Comparison of ENCODE assay signal across 30 mouse cellular contexts in the genomic region with DNA sequence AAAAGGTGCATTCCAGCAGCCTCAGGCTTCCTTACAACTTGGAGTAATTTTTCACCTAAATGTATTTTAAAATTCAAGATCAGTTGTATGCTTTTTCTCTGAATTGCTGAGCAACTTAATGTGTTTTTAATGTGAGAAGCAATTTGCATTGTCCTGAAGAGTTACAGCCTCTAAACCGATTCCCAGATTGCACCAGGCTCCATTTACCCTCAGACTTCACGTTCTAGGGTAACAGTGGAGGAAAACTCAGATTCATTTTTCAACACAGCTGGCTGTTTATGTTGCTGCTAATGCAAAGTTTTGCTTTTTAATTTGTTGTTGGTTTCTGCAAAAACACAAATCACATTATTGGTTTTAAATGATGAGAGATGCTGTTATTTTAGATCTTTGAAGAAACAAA. TPM values are rescaled to one million over a fixed set of nuclear protein-coding genes. Genes with fewer than 3 reads are reported as not detected.
A peak's percentile ranks its signal among the peaks of the same experiment; 100 is the strongest.
DNase-seq lines count a peak whose midpoint lies in the region; ATAC-seq lines count a peak whose summit lies in the region.
"Had no signal": no experiment of that assay in that cellular context is flagged by ENCODE, and none has a peak within 500 bp of the region (broad histone marks: within the 10 kb centered on the region; RNA-seq: fewer than 3 reads in every experiment).

No protein-coding gene starts in this region.

- 47% methylated on average over 2 of the region's 2 CpGs for WGBS in hindbrain, embryonic 14.5 days
- 67% methylated on average over 2 of the region's 2 CpGs for WGBS in hindbrain, embryonic 11.5 days
- WGBS in midbrain, embryonic 16.5 days: 71% methylated on average over 2 of the region's 2 CpGs
- 58% methylated on average over 2 of the region's 2 CpGs for WGBS in midbrain, embryonic 15.5 days
- WGBS in hindbrain, embryonic 16.5 days: 46% methylated on average over 2 of the region's 2 CpGs
- 23% methylated on average over 2 of the region's 2 CpGs for WGBS in neural tube, embryonic 15.5 days

- no peaks in the 10 kb centered on the region for H3K4me1 ChIP-seq in hindbrain, embryonic 14.5 days (replicated peaks; ENCODE audit: control insufficient read depth, insufficient read depth, low read length)
- H3K4me1 ChIP-seq in hindbrain, embryonic 11.5 days (replicated peaks; ENCODE audit: control insufficient read depth, insufficient read depth, low read length): no peaks in the 10 kb centered on the region
- H3K4me1 ChIP-seq in midbrain, embryonic 16.5 days (ENCODE audit: control insufficient read depth, insufficient read depth, low read length): no peaks in the 10 kb centered on the region
- H3K4me1 ChIP-seq in midbrain, embryonic 15.5 days: no peaks in the 10 kb centered on the region
- no peaks in the 10 kb centered on the region; the same call in 1 of the 2 replicates for H3K4me1 ChIP-seq in hindbrain, embryonic 16.5 days (ENCODE audit: control insufficient read depth, insufficient read depth, low read depth, low read length)
- H3K4me1 ChIP-seq in neural tube, embryonic 15.5 days: peaks cover 10% of the 10 kb centered on the region; the same call in 1 of the 2 replicates
- H3K4me1 ChIP-seq: embryonic facial prominence, embryonic 10.5 days; embryonic facial prominence, embryonic 13.5 days; forebrain, embryonic 12.5 days; forebrain, embryonic 15.5 days; heart, embryonic 12.5 days; intestine, embryonic 15.5 days had no signal

- no peaks in the 10 kb centered on the region for H3K9me3 ChIP-seq in hindbrain, embryonic 14.5 days (ENCODE audit: control insufficient read depth, low read length)
- H3K9me3 ChIP-seq in hindbrain, embryonic 11.5 days (ENCODE audit: control insufficient read depth, low read length): no peaks in the 10 kb centered on the region
- no peaks in the 10 kb centered on the region for H3K9me3 ChIP-seq in midbrain, embryonic 16.5 days (replicated peaks; ENCODE audit: control insufficient read depth, low read length, poor library complexity, severe bottlenecking)
- no peaks in the 10 kb centered on the region for H3K9me3 ChIP-seq in midbrain, embryonic 15.5 days
- H3K9me3 ChIP-seq in hindbrain, embryonic 16.5 days (ENCODE audit: control insufficient read depth, low read length): no peaks in the 10 kb centered on the region
- no peaks in the 10 kb centered on the region for H3K9me3 ChIP-seq in neural tube, embryonic 15.5 days (replicated peaks)
- H3K9me3 ChIP-seq: embryonic facial prominence, embryonic 10.5 days; embryonic facial prominence, embryonic 13.5 days; forebrain, embryonic 12.5 days; forebrain, embryonic 15.5 days; heart, embryonic 12.5 days; heart, embryonic 15.5 days; intestine, embryonic 15.5 days had no signal

- no peaks in the 10 kb centered on the region for H3K36me3 ChIP-seq in hindbrain, embryonic 14.5 days (replicated peaks; ENCODE audit: control insufficient read depth, insufficient read depth)
- H3K36me3 ChIP-seq in hindbrain, embryonic 11.5 days (ENCODE audit: control insufficient read depth, insufficient read depth, low read length): no peaks in the 10 kb centered on the region
- H3K36me3 ChIP-seq in midbrain, embryonic 16.5 days (ENCODE audit: control insufficient read depth, insufficient read depth, low read length): no peaks in the 10 kb centered on the region
- no peaks in the 10 kb centered on the region for H3K36me3 ChIP-seq in midbrain, embryonic 15.5 days (replicated peaks)
- no peaks in the 10 kb centered on the region for H3K36me3 ChIP-seq in hindbrain, embryonic 16.5 days (ENCODE audit: control insufficient read depth, insufficient read depth, low read length)
- H3K36me3 ChIP-seq in neural tube, embryonic 15.5 days: no peaks in the 10 kb centered on the region
- H3K36me3 ChIP-seq: embryonic facial prominence, embryonic 10.5 days; embryonic facial prominence, embryonic 13.5 days; forebrain, embryonic 12.5 days; forebrain, embryonic 15.5 days; heart, embryonic 12.5 days; heart, embryonic 15.5 days; intestine, embryonic 15.5 days had no signal

- H3K27me3 ChIP-seq in hindbrain, embryonic 14.5 days (ENCODE audit: control insufficient read depth, insufficient read depth, low read length): no peaks in the 10 kb centered on the region
- H3K27me3 ChIP-seq in hindbrain, embryonic 11.5 days (ENCODE audit: control insufficient read depth, insufficient read depth, low read length): no peaks in the 10 kb centered on the region
- no peaks in the 10 kb centered on the region for H3K27me3 ChIP-seq in midbrain, embryonic 16.5 days (ENCODE audit: control insufficient read depth, insufficient read depth, low read depth, low read length)
- no peaks in the 10 kb centered on the region for H3K27me3 ChIP-seq in midbrain, embryonic 15.5 days (replicated peaks)
- H3K27me3 ChIP-seq in hindbrain, embryonic 16.5 days (replicated peaks; ENCODE audit: control insufficient read depth, insufficient read depth, low read length): no peaks in the 10 kb centered on the region
- no peaks in the 10 kb centered on the region for H3K27me3 ChIP-seq in neural tube, embryonic 15.5 days (replicated peaks)
- H3K27me3 ChIP-seq: embryonic facial prominence, embryonic 13.5 days; forebrain, embryonic 12.5 days; forebrain, embryonic 15.5 days; heart, embryonic 12.5 days; heart, embryonic 15.5 days; intestine, embryonic 15.5 days had no signal

- peak; percentile 57; the same call in 1 of the 2 replicates for ATAC-seq in hindbrain, embryonic 14.5 days (ENCODE audit: low FRiP score)
- no peak for ATAC-seq in hindbrain, embryonic 11.5 days (ENCODE audit: low FRiP score)
- ATAC-seq in midbrain, embryonic 16.5 days: no peak
- ATAC-seq in midbrain, embryonic 15.5 days (replicated peaks): no peak
- peak; percentile 65; the same call in 1 of the 2 replicates for ATAC-seq in hindbrain, embryonic 16.5 days
- ATAC-seq in neural tube, embryonic 15.5 days (ENCODE audit: low FRiP score): no peak
- ATAC-seq: CD4-positive, CD25-positive, alpha-beta regulatory T cell, adult 4 months; forebrain, embryonic 15.5 days; intestine, embryonic 15.5 days had no signal

- H3K9ac ChIP-seq in hindbrain, embryonic 14.5 days: no peak overlapping the region
- no peak overlapping the region for H3K9ac ChIP-seq in hindbrain, embryonic 11.5 days (ENCODE audit: low read depth, low read length)
- H3K9ac ChIP-seq in midbrain, embryonic 16.5 days (ENCODE audit: low read depth, low read length): no peak overlapping the region
- H3K9ac ChIP-seq in midbrain, embryonic 15.5 days: no peak overlapping the region
- H3K9ac ChIP-seq in hindbrain, embryonic 16.5 days (ENCODE audit: low read depth, low read length): no peak overlapping the region
- H3K9ac ChIP-seq in neural tube, embryonic 15.5 days (replicated peaks): no peak overlapping the region
- H3K9ac ChIP-seq: embryonic facial prominence, embryonic 13.5 days; forebrain, embryonic 12.5 days; forebrain, embryonic 15.5 days; heart, embryonic 12.5 days; heart, embryonic 15.5 days; intestine, embryonic 15.5 days had no signal

- no peak for DNase-seq in hindbrain, embryonic 14.5 days (ENCODE audit: low spot score)
- no peak for DNase-seq in hindbrain, embryonic 11.5 days (ENCODE audit: low spot score)
- no peak for DNase-seq in urinary bladder, postnatal 4 days (ENCODE audit: low spot score in 2 of 2)
- DNase-seq: adrenal gland, adult 2 months; adrenal gland, postnatal 14 days; cerebellum, adult 11-12 months; cerebellum, adult 8-10 months; cerebellum, postnatal 10 days; cerebellum, postnatal 36 days; embryo, embryonic 11 days; gastrocnemius, postnatal 10 days; gastrocnemius, postnatal 36 days; heart, postnatal 10 days; heart, postnatal 36 days; kidney, adult 11 months had no signal

- H3K4me3 ChIP-seq in hindbrain, embryonic 14.5 days (replicated peaks; ENCODE audit: low read length): no peak overlapping the region
- H3K4me3 ChIP-seq in hindbrain, embryonic 11.5 days (ENCODE audit: low read depth, low read length): no peak overlapping the region
- H3K4me3 ChIP-seq in midbrain, embryonic 16.5 days (ENCODE audit: low read depth, low read length): no peak overlapping the region
- H3K4me3 ChIP-seq in midbrain, embryonic 15.5 days: no peak overlapping the region
- no peak overlapping the region for H3K4me3 ChIP-seq in hindbrain, embryonic 16.5 days (ENCODE audit: low read length)
- no peak overlapping the region for H3K4me3 ChIP-seq in neural tube, embryonic 15.5 days (replicated peaks)
- H3K4me3 ChIP-seq: embryonic facial prominence, embryonic 10.5 days; embryonic facial prominence, embryonic 13.5 days; erythroblast, embryonic 14.5 days; forebrain, embryonic 12.5 days; forebrain, embryonic 15.5 days; heart, embryonic 12.5 days; heart, embryonic 15.5 days; intestine, embryonic 15.5 days had no signal

- no peak overlapping the region for H3K4me2 ChIP-seq in hindbrain, embryonic 14.5 days (replicated peaks)
- H3K4me2 ChIP-seq in hindbrain, embryonic 11.5 days (replicated peaks; ENCODE audit: low read depth, low read length): no peak overlapping the region
- no peak overlapping the region for H3K4me2 ChIP-seq in midbrain, embryonic 16.5 days (ENCODE audit: low read length)
- H3K4me2 ChIP-seq in midbrain, embryonic 15.5 days: no peak overlapping the region
- no peak overlapping the region for H3K4me2 ChIP-seq in hindbrain, embryonic 16.5 days (ENCODE audit: low read length)
- H3K4me2 ChIP-seq in neural tube, embryonic 15.5 days: no peak overlapping the region
- H3K4me2 ChIP-seq: embryonic facial prominence, embryonic 13.5 days; forebrain, embryonic 12.5 days; forebrain, embryonic 15.5 days; heart, embryonic 12.5 days; heart, embryonic 15.5 days; intestine, embryonic 15.5 days had no signal

- H3K27ac ChIP-seq in hindbrain, embryonic 14.5 days: no peak overlapping the region
- no peak overlapping the region for H3K27ac ChIP-seq in hindbrain, embryonic 11.5 days (ENCODE audit: low read depth, low read length)
- peak overlapping the region; percentile 42; the same call in 1 of the 2 replicates for H3K27ac ChIP-seq in midbrain, embryonic 16.5 days (ENCODE audit: low read length)
- no peak overlapping the region; the same call in 1 of the 2 replicates for H3K27ac ChIP-seq in midbrain, embryonic 15.5 days
- no peak overlapping the region for H3K27ac ChIP-seq in hindbrain, embryonic 16.5 days (ENCODE audit: low read depth, low read length)
- 0 out of 2 replicates have a peak overlapping the region, but pooled peaks have one; percentile 18 for H3K27ac ChIP-seq in neural tube, embryonic 15.5 days (replicated peaks)
- H3K27ac ChIP-seq: embryonic facial prominence, embryonic 10.5 days; embryonic facial prominence, embryonic 13.5 days; forebrain, embryonic 12.5 days; forebrain, embryonic 15.5 days; heart, embryonic 15.5 days; intestine, embryonic 15.5 days had no signal

RNA-seq across cellular contexts. Expression of gene Fshb, which starts 40.1 kb away (rescaled TPM):
- not detected in 2 replicates for polyA plus RNA-seq in hindbrain, embryonic 14.5 days (2014; fragmentation: Nextera tagmentation; extraction: Ambion mirVana)
- not detected in 2 replicates for polyA plus RNA-seq in hindbrain, embryonic 11.5 days (2014; fragmentation: Nextera tagmentation; extraction: Ambion mirVana)
- not detected in 2 replicates for polyA plus RNA-seq in midbrain, embryonic 16.5 days (2015; fragmentation: Nextera tagmentation; extraction: Ambion mirVana)
- polyA plus RNA-seq in midbrain, embryonic 15.5 days (2015; fragmentation: Nextera tagmentation; extraction: Ambion mirVana): not detected in 2 replicates
- polyA plus RNA-seq in hindbrain, embryonic 16.5 days (2015; fragmentation: Nextera tagmentation; extraction: Ambion mirVana): not detected in 2 replicates
- polyA plus RNA-seq in neural tube, embryonic 15.5 days (2015; fragmentation: Nextera tagmentation; extraction: Ambion mirVana): not detected in 2 replicates
- polyA plus RNA-seq: adrenal gland, adult 2 months; C2C12; CD4-positive, CD25-positive, alpha-beta regulatory T cell, adult 4 months; cortical plate, adult 2 months; embryonic facial prominence, embryonic 10.5 days; embryonic facial prominence, embryonic 13.5 days; erythroblast, embryonic 14.5 days; forebrain, embryonic 12.5 days; forebrain, embryonic 15.5 days; heart, embryonic 12.5 days; heart, embryonic 15.5 days; intestine, embryonic 15.5 days had no signal

RNA-seq across cellular contexts. Expression of gene Arl14ep, which starts 45.1 kb away (rescaled TPM):
- polyA plus RNA-seq in hindbrain, embryonic 14.5 days (2014; fragmentation: Nextera tagmentation; extraction: Ambion mirVana): 37.9 and 39.4 TPM in 2 replicates
- 56.9 and 57.9 TPM in 2 replicates for polyA plus RNA-seq in hindbrain, embryonic 11.5 days (2014; fragmentation: Nextera tagmentation; extraction: Ambion mirVana)
- polyA plus RNA-seq in midbrain, embryonic 16.5 days (2015; fragmentation: Nextera tagmentation; extraction: Ambion mirVana): 35.4 and 37.0 TPM in 2 replicates
- polyA plus RNA-seq in midbrain, embryonic 15.5 days (2015; fragmentation: Nextera tagmentation; extraction: Ambion mirVana): 32.0 and 34.4 TPM in 2 replicates
- 31.7 and 36.3 TPM in 2 replicates for polyA plus RNA-seq in hindbrain, embryonic 16.5 days (2015; fragmentation: Nextera tagmentation; extraction: Ambion mirVana)
- 29.9 and 34.8 TPM in 2 replicates for polyA plus RNA-seq in neural tube, embryonic 15.5 days (2015; fragmentation: Nextera tagmentation; extraction: Ambion mirVana)

Comparison
In these comparisons a context has a peak if more than half of its experiments do, and no peak if none do; other contexts are left out.
1. ATAC-seq: peak in hindbrain, embryonic 14.5 days (single experiment) and hindbrain, embryonic 16.5 days (single experiment); none in hindbrain, embryonic 11.5 days (single experiment), midbrain, embryonic 16.5 days (single experiment), midbrain, embryonic 15.5 days (single experiment) and neural tube, embryonic 15.5 days (single experiment).
2. H3K27ac ChIP-seq: peak in midbrain, embryonic 16.5 days (single experiment) and neural tube, embryonic 15.5 days (single experiment); none in hindbrain, embryonic 14.5 days (single experiment), hindbrain, embryonic 11.5 days (single experiment), midbrain, embryonic 15.5 days (single experiment) and hindbrain, embryonic 16.5 days (single experiment).